In the genomic region with DNA sequence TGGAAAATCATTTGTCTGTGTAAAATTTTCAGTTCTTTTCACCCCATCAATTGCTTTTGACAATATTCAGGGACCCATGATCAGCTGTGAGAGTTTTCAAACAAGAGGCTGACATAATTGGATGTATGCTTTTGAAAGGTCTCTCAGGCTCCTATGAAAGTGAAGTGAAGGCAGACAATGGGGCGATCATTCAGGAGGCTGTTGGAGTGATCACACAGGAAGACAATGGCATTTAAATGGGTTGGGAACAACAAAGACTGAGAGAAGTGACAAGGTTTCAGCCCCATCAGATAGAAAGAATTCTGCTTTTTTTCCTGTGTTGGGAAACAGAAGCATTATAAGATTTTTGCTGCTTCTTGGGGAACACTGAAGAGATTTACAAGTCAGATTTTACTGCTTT, we compare ENCODE assay signal across 23 mouse cellular contexts.
DNase-seq lines count a peak whose midpoint lies in the region; ATAC-seq lines count a peak whose summit lies in the region.
"Had no signal": no experiment of that assay in that cellular context is flagged by ENCODE, and none has a peak within 500 bp of the region (broad histone marks: within the 10 kb centered on the region; RNA-seq: fewer than 3 reads in every experiment).

No protein-coding gene starts in this region.

- no peaks in the 10 kb centered on the region; the same call in 1 of the 2 replicates for H3K4me1 ChIP-seq in forebrain, embryonic 11.5 days (replicated peaks; ENCODE audit: control insufficient read depth, insufficient read depth, low read length)
- peaks cover 11% of the 10 kb centered on the region; the same call in 1 of the 2 replicates for H3K4me1 ChIP-seq in forebrain, embryonic 10.5 days
- peaks cover 12% of the 10 kb centered on the region; the same call in 1 of the 2 replicates for H3K4me1 ChIP-seq in hindbrain, embryonic 10.5 days (replicated peaks)
- no peaks in the 10 kb centered on the region for H3K4me1 ChIP-seq in hindbrain, embryonic 16.5 days (ENCODE audit: control insufficient read depth, insufficient read depth, low read depth, low read length)
- H3K4me1 ChIP-seq: embryonic facial prominence, embryonic 12.5 days; heart, embryonic 15.5 days; hindbrain, embryonic 15.5 days had no signal

- 28% methylated on average over 1 of the region's 1 CpGs for WGBS in forebrain, embryonic 11.5 days
- WGBS in forebrain, embryonic 10.5 days = 41% methylated on average over 1 of the region's 1 CpGs
- WGBS in hindbrain, embryonic 10.5 days = 28% methylated on average over 1 of the region's 1 CpGs
- 17% methylated on average over 1 of the region's 1 CpGs for WGBS in hindbrain, embryonic 16.5 days

- H3K9ac ChIP-seq in forebrain, embryonic 11.5 days (ENCODE audit: low read length) = no peak overlapping the region
- no peak overlapping the region for H3K9ac ChIP-seq in hindbrain, embryonic 16.5 days (ENCODE audit: low read depth, low read length)
- H3K9ac ChIP-seq: embryonic facial prominence, embryonic 12.5 days; heart, embryonic 15.5 days; hindbrain, embryonic 15.5 days had no signal

- H3K27me3 ChIP-seq in forebrain, embryonic 11.5 days (ENCODE audit: control insufficient read depth, insufficient read depth, low read length) = no peaks in the 10 kb centered on the region
- no peaks in the 10 kb centered on the region for H3K27me3 ChIP-seq in forebrain, embryonic 10.5 days (ENCODE audit: poor library complexity, severe bottlenecking)
- no peaks in the 10 kb centered on the region for H3K27me3 ChIP-seq in hindbrain, embryonic 10.5 days (ENCODE audit: insufficient read depth, poor library complexity, severe bottlenecking)
- no peaks in the 10 kb centered on the region for H3K27me3 ChIP-seq in hindbrain, embryonic 16.5 days (replicated peaks; ENCODE audit: control insufficient read depth, insufficient read depth, low read length)
- H3K27me3 ChIP-seq: embryonic facial prominence, embryonic 12.5 days; heart, embryonic 15.5 days; hindbrain, embryonic 15.5 days had no signal

- H3K4me3 ChIP-seq in forebrain, embryonic 11.5 days (ENCODE audit: low read depth, low read length) = no peak overlapping the region
- H3K4me3 ChIP-seq in forebrain, embryonic 10.5 days = no peak overlapping the region
- no peak overlapping the region for H3K4me3 ChIP-seq in hindbrain, embryonic 10.5 days
- no peak overlapping the region for H3K4me3 ChIP-seq in hindbrain, embryonic 16.5 days (ENCODE audit: low read length)
- H3K4me3 ChIP-seq: embryonic facial prominence, embryonic 12.5 days; heart, adult 2 months; heart, embryonic 15.5 days; hindbrain, embryonic 15.5 days had no signal

- no peaks in the 10 kb centered on the region for H3K36me3 ChIP-seq in forebrain, embryonic 11.5 days (ENCODE audit: control insufficient read depth, insufficient read depth, low read length)
- H3K36me3 ChIP-seq in forebrain, embryonic 10.5 days (replicated peaks) = no peaks in the 10 kb centered on the region
- no peaks in the 10 kb centered on the region for H3K36me3 ChIP-seq in hindbrain, embryonic 10.5 days
- H3K36me3 ChIP-seq in hindbrain, embryonic 16.5 days (ENCODE audit: control insufficient read depth, insufficient read depth, low read length) = no peaks in the 10 kb centered on the region
- H3K36me3 ChIP-seq: embryonic facial prominence, embryonic 12.5 days; heart, embryonic 15.5 days; hindbrain, embryonic 15.5 days had no signal

- DNase-seq in forebrain, embryonic 11.5 days (ENCODE audit: low spot score) = no peak
- DNase-seq in forebrain, embryonic 10.5 days (ENCODE audit: extremely low spot score, low spot score) = no peak
- peak; percentile 14 for DNase-seq in hindbrain, embryonic 10.5 days (ENCODE audit: low spot score)
- peak; percentile 21 for DNase-seq in R1 (ENCODE audit: low read depth, low spot score)
- DNase-seq in embryo, embryonic 9.5 days (ENCODE audit: extremely low spot score) = peak; percentile 4
- DNase-seq in thymus, adult 18-20 months = no peak
- DNase-seq in left cerebral cortex, adult 11 months (ENCODE audit: low spot score) = no peak
- DNase-seq: adrenal gland, adult 8-10 months; adrenal gland, postnatal 36 days; cerebellum, adult 11-12 months; cerebellum, adult 9-10 months; cerebellum, postnatal 25 days; gastrocnemius, postnatal 14 days; heart, adult 2 months; heart, postnatal 14 days; kidney, adult 11 months; kidney, adult 9 months had no signal

- no peaks in the 10 kb centered on the region for H3K9me3 ChIP-seq in forebrain, embryonic 11.5 days (ENCODE audit: control insufficient read depth, low read length)
- no peaks in the 10 kb centered on the region for H3K9me3 ChIP-seq in forebrain, embryonic 10.5 days
- no peaks in the 10 kb centered on the region for H3K9me3 ChIP-seq in hindbrain, embryonic 10.5 days
- no peaks in the 10 kb centered on the region for H3K9me3 ChIP-seq in hindbrain, embryonic 16.5 days (ENCODE audit: control insufficient read depth, low read length)
- H3K9me3 ChIP-seq: embryonic facial prominence, embryonic 12.5 days; heart, embryonic 15.5 days; hindbrain, embryonic 15.5 days had no signal

- H3K27ac ChIP-seq in forebrain, embryonic 11.5 days (ENCODE audit: low read depth, low read length) = no peak overlapping the region
- H3K27ac ChIP-seq in forebrain, embryonic 10.5 days = no peak overlapping the region
- H3K27ac ChIP-seq in hindbrain, embryonic 10.5 days = peak overlapping the region; percentile 45
- H3K27ac ChIP-seq in hindbrain, embryonic 16.5 days (ENCODE audit: low read depth, low read length) = no peak overlapping the region
- H3K27ac ChIP-seq: embryonic facial prominence, embryonic 12.5 days; heart, adult 2 months; heart, embryonic 15.5 days; hindbrain, embryonic 15.5 days had no signal

- 0 out of 2 replicates have a peak, but pooled peaks have one; percentile 36 for ATAC-seq in forebrain, embryonic 11.5 days (replicated peaks; ENCODE audit: low FRiP score)
- ATAC-seq in hindbrain, embryonic 16.5 days = no peak
- ATAC-seq: Patski had no signal

- H3K4me2 ChIP-seq in forebrain, embryonic 11.5 days (ENCODE audit: low read depth, low read length, severe bottlenecking) = no peak overlapping the region
- H3K4me2 ChIP-seq in hindbrain, embryonic 16.5 days (ENCODE audit: low read length) = no peak overlapping the region
- H3K4me2 ChIP-seq: embryonic facial prominence, embryonic 12.5 days; heart, embryonic 11.5 days; heart, embryonic 15.5 days; hindbrain, embryonic 15.5 days had no signal

Comparison
In these comparisons a context has a peak if more than half of its experiments do, and no peak if none do; other contexts are left out.
1. DNase-seq: peak in hindbrain, embryonic 10.5 days (single experiment), R1 (single experiment) and embryo, embryonic 9.5 days (single experiment); none in forebrain, embryonic 11.5 days (single experiment), forebrain, embryonic 10.5 days (single experiment), thymus, adult 18-20 months (0 of 2) and left cerebral cortex, adult 11 months (single experiment).